Mouse (Mus musculus) c-Kit-positive CD71-positive TER-119-negative erythroid progenitor cells, embryonic 14.5 days (primary cell): ENCODE measurements at regions not wholly inside any gene's neighbourhood (a gene's known extent, or its start where the extent isn't known, plus 50 kb on each side); places are given as distances from the start of the nearest gene placed in this dataset.

Experiments used
- DNase-seq: peaks from one replicate; pipeline ENCODE4 v3.0.0-alpha.2; 2013; ENCODE audit warnings: low read depth

GRCm38 (mm10) chr13:110540543-110541265 is 145.9 kb downstream of the Plk2 start:
- DNase-seq = no peak

- no peak for DNase-seq
These were observed 146.7 kb downstream of the Plk2 start for GRCm38 (mm10) chr13:110541288-110542148.

DNA sequence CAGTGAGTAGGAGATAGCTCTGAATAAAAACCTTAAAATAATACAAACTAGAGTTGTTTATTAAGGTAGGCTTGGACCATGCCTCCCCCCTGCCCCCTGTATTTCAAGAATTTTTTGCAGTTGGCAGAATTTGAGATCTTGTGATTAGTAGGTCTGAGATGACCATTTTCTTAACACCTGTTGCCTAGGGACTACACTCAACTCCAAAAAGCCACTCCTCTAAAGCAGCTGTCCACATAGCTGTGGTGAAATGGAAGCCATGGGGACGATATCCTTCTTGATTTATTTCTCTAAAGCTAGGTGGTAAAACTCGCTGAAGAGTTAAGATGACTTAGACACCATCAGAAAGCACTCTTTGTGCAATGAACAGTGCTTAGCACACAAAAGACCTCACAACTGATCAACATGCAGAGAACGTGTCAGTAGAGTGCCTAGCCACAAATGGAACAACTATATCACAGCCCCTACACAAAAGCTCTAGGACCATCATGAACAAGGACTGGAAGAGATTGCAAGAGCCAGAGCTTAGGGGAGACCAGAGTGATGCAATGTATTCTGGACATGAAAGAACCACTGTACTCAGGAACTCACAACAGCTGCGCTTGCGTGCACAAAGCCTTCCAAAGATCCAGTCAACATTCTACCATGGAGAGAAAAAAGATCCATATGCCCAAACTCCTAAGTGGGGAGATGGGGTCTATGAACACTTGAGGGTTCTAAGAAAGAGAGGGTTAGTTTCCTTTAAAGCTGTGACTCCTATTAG is 147.6 kb downstream of the Plk2 start:
- DNase-seq = no peak

DNA sequence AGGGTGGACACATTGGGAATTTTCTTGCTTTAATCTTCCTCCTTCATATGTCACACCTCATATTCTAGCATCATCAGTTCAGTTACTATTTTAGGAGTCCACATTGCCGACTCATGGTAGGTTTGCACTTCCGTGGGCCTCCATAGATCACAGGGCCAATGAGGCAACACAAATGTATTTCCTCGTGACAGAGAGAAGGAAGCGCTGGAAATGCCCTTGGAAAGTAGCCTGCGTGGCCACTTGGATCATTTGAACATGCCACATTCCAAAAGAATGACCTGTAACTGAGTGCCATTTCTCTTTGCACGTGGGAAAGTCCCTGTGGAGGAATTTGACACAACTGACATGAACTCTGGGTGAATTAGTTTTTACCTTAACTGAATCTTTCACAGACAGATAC is 150.6 kb downstream of the Plk2 start:
- no peak for DNase-seq

GRCm38 (mm10) chr13:110555529-110556319 is 160.9 kb downstream of the Plk2 start:
- no peak for DNase-seq

GRCm38 (mm10) chr13:110556355-110557095 is 161.7 kb downstream of the Plk2 start:
- DNase-seq = no peak

DNA sequence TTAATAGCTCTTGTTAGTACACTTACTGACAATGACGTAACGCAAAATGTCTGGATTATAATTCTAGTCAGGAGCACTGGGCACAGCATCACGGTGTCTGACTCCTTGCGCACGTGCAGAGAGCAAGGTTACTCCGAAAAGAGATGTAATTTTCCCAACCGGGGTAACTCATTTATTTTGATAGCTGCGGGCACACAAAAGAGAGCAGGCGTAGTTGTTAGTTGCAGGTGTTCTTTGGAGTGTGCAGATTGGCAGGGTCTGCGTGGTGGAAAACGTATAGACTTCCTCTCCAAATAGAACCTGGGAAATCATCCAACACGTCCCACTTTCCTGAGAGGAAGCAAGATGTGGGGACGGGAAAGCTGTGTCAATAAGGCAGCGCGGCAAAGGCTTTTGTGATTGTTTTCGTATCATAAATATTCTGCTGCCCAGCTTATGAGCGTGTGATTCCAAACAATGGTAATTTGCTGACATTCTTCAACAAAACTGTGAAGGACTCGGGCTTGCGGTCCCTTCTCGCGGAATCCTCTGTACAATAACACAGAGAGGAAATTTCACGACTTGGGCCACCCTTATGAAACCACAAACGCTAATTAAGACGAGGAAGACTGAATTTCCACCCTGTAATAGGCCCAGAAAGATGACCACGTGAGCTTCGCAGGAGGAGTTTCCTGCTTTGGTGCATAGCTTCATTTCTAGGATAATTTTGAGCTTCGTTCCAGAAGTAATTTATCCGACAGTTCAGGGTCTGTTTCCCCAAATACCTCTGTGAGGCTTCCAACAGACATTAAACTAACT is 163.3 kb downstream of the Plk2 start:
- no peak for DNase-seq

- no peak for DNase-seq
These were observed 165.7 kb downstream of the Plk2 start for GRCm38 (mm10) chr13:110560566-110560965.

DNA sequence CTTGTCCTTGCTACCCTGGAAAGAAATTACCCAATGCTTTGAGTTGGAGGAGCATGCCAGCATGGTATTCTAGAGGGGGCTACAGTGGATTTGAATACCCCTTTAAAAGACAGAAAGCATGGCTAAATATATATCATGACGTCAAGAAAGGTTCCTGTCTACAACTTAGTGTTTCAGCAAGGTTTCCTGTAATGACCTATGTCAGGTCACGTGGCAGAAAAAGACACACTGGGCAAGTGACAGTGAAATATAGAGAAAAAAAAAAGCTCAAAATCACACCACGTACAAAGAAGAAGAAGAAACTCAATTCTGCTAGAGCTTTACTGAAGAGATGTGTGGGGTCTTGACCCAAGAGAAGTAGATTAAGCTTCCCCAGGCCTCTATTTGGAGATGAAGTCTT is 167.7 kb downstream of the Plk2 start:
- DNase-seq = no peak

GRCm38 (mm10) chr13:110562902-110563301 is 168.1 kb downstream of the Plk2 start:
- no peak for DNase-seq

- no peak for DNase-seq
These were observed 169.1 kb downstream of the Plk2 start for GRCm38 (mm10) chr13:110563967-110564366.

GRCm38 (mm10) chr13:110568482-110569179 is 173.8 kb downstream of the Plk2 start:
- DNase-seq = no peak

GRCm38 (mm10) chr13:110569180-110569512 is 174.3 kb downstream of the Plk2 start:
- DNase-seq = no peak

GRCm38 (mm10) chr13:110570386-110570785 is 175.5 kb downstream of the Plk2 start:
- DNase-seq = no peak

DNA sequence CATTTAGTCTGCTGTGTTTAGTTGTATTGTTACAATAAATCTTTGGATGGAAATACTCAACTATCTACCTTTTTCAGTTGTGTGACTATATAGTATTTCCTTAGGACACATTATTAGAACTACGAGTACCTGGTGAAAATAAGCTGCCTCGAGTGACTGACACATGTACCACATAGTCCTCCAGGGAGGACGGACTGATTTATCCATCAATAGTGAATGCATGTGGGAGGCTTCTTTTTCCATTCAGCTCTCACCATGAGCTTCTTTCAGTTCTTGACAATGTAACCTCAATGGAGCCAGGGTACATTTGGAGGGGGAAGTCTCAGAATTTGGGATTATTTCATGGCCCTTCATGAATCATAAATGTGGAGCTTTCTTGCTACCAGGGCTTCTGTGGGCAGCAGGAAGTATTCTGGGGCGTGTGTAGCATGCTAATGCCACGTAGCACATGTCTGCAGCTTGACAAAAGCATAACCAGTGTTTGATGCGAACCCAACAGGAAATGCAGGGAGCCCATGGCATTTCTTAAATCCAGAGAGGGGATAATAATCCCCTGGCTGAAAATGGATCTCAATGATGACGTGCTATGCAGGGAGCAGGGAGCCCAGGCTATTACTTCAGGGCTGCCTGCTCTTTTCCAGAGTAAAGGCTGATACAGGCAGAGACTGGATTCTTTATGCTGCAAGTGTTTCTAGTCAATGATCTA is 178.7 kb downstream of the Plk2 start:
- no peak for DNase-seq

DNA sequence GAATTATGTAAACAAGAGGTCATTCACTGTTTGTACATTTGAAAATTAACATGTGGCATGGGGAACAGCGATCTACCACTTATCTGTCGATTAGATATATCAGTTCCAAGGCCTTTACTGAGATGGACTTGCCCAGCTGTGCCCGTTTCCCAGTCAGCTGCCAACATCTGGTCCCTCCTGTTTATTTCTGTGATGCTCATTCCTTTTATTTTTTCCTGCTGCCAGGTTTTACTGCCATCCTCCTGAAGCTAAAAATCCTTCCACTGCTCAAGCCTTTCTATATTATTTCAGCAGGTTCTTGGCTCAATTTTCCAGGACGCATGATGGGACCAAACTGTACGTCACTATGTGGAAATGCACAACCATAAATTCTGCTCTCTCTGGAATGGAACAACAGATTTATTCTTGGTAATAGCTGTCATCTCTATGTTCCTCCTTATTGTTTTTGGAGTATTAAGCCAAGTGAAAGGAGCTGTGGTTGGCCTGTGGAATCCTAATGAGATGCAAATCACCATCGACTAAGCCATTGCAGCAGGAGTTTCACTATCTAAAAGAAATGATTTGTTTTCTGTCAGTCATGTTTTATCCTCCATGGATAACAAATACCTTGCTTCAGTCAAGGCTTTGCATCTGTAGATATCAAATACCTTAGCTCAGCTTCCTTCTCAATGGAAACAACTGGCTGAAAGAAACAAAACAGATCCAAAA is 180.1 kb downstream of the Plk2 start:
- DNase-seq = no peak

- DNase-seq = no peak
These were observed 183.3 kb downstream of the Plk2 start for GRCm38 (mm10) chr13:110578159-110578558.

DNA sequence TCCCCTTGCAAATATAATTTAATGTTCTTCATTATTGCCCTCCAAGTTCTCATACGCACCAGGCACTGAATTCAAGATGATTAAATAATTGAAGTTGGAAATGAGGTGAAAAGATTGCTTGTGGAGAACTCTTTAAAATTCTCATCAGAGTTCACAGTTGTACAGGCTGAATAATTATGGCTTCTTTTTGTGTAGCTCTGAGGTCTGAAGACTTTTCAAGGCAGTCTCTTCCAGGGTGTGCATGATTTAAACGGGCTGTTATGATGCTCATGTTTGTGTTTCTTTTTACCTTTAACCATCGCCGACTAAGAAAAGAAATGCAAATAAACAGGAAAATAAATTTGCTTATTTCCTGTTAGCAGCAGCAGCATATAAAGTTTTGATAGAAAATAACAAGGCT is 185.3 kb downstream of the Plk2 start:
- DNase-seq = no peak
